Mouse (Mus musculus) adrenal gland, adult (tissue): ENCODE data around the gene Polrmt.

ENCODE experiments used
- DNase-seq, 2 experiments: peaks; one replicate each; pipeline ENCODE4 v3.0.0; 2022 to 2023; ENCODE audit warnings: low spot score in 1 of 2; ENCODE audit not compliant: inconsistent age in 2 of 2

Polrmt gene

GRCm38 (mm10) chr10:79745898-79746773, at the start of gene Polrmt:
Gene Polrmt, minus strand, starts transcription at chr10:79746581.
- DNase-seq: peak; percentile 97 to 98

- DNase-seq: no peak
These were observed 49.5 kb upstream of the Polrmt start for GRCm38 (mm10) chr10:79795905-79796304.

DNA sequence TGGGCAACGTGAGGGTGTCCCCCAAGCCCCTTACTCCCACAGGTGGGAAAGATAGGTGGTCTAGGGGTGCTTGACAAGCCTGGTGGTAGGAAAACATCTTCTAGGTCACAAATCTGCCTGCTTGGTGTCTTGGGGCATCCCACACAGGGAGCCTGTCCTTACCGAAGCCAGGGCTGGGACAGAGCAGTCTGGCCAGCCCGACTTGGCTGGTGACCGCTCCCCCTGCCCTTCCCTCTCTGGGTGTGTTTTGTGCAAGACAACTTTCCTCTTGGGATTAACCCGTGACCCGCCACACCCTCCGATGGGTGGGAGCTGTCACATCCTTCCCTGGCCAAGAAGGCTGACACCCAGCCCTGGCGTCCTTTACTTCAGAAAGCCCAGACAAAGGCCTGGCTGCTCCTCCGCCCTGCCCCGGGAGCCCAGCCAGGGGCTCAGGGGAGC, 48.1 kb upstream of the Polrmt start:
- DNase-seq: peak; percentile 80 to 87

DNA sequence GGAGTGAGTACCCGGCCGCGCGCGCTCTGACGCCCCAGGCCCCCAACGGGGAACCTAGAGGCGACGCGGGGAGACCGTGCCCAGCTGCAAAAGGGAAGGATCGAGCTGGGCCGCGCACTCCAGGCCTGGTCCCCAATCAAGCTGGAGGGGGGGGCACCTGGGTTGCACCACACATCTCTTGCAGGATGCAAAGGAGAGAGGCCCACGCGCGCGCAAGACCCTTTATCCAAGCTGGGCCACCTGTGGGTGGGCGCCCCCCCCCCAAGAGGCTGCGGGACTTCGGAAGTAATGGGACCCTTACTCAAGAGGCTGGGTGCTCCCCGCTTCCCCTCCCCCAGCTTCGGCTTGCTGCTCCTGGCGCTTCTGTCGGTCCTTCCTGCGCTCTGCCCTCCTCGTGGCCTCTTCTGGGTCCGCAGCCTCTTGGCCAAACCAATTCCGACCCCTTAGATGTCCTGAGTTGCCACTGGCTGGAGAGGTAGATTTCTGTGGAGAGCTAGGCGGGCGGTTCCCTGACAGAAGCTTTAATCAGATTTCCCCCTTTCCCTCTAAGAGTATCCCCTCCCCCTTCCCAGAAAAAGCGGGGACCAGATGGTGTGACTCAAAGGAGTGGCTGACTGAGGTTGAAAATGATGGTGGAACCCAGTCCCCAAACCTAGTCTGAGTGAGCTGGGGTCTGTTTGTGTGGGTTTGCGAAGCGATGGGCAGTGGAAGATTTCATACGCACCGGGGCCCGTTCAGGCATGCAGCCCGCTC, 47.5 kb upstream of the Polrmt start:
- peak in 1 of 2 experiments; percentile 80 for DNase-seq

DNA sequence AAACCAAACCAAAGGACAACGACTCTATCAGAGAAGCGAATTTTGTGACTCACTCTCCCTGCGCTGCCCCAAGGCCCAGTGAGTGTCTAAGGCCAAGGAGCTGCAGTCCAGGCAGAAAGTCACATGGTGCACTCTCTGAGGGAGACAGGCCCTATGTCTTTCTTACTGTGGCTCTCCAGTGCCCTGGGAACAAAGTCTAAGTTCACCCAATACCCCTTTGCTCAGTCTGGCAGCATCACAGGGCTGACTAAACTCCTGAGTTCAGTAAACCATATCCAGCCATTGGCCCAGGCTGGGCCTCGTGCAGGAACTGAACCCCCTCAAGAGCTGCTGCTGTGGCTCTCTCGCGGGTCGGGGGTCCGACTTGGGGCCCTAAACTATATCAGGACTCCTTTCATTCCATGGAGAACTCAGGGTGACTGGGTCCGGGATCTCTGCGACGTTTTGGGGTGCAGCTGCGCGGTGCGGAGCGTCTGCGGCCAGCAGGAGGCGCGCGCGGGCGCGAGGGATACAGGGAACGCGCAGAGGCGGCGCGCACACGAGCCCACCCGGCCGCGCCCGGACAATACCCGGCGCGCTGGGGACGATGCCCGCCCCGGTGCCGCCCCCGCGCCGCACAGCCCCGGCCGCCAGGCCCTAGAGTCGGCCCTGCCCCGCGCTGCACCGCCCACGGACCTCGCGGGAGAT, 46.8 kb upstream of the Polrmt start, which contains the start of gene Palm:
TSS of gene Palm (plus strand) at position 522 of the 687 bp plus-strand sequence.
- DNase-seq: peak; percentile 85 to 94

DNA sequence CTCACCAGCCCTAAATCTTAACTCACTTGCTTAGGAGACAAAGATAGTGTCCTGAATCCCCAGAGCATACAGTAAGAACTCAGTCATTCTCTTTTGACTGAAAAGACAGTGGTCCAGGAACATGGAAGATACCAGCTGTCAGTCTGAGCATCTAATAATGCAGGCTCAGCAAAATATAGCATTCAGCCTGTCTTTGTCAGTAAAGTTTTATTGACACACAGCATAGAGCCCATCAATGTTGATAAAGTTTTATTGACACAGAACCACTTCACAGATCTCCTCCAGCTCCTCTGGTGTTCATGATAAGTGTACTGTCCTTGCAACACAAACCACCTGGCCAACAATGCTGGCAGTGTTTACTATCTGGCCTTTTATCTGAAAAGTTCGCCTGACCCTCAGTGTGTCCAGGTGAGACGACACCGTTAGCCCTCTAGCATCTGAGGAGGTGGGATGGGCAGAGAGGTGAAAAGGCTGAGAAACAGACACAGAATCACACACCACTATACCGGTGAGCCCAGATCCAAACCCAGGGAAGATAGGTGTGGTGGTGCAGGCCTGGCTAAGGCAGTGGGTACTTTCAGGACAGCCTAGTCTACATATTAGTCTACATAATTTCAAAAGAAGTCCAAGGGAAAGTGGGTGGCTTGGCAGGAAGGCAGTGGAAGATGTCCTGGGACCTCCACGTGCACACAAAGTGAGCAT, 46.1 kb upstream of the Polrmt start:
- DNase-seq: no peak

DNA sequence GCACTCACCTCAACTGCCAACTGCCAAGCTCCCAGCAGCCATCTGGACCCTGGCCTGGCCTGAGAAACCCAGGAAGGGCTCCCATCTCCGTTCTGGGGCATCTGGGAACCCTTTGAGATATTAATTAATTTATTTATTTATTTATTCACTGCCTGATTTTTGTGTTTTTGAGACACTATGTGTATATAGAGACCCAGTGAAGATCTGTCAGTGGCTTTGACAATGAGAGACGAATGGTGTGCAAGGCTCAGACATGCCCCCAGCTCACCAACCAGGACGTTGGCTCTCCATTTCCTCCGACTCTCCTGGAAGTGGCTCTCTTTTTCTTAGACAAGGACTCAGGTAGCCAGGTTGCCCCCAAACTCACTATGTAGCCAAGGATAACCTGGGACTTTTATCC, 44.5 kb upstream of the Polrmt start, which contains the start of gene Prss57:
TSS of gene Prss57 (minus strand) at position 101 of the 400 bp plus-strand sequence.
- DNase-seq: no peak

DNA sequence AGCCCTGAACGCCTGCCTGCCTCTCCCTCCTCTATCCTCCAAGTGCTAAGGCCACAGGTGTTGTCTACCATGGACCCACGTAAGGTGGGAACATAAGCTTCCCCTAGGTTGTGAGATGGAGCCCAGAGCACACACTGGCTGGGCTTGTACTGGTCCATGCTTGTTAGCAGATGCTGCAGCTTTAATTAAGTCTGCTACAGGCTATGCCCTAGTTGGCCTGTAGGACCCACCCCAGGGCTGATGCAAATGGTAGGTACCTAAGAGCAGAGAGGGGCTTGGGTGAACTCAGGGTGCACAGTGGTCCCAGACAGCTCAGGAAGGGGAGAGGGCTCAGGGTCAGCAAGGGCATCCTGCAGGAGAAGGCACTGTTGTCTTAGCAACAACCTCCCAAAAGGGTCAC, 43.2 kb upstream of the Polrmt start:
- DNase-seq: no peak

- peak; percentile 73 to 93 for DNase-seq
These were observed 42.2 kb upstream of the Polrmt start for GRCm38 (mm10) chr10:79788386-79789158.

GRCm38 (mm10) chr10:79783920-79784800, 37.8 kb upstream of the Polrmt start:
- peak in 1 of 2 experiments; percentile 75 for DNase-seq

DNA sequence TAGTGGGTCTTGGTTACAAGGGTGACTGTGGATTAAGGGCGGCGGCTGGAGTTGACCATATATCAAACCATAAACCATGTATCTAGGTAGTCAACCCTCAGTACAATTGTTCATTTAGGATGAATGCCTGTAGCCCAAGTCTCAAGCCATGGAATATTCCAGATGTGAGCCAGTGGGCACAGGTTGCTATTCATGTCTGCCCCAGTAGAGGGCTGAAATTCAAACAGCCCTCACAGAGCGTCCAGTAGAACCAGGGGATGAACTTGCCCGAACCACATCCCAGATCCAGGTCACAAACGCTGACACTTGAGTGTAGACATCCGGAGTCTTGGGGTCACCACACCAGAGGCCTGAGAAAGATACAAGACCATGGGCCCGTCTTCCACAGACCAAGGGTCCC, 36.7 kb upstream of the Polrmt start:
- peak; percentile 28 to 67 for DNase-seq

DNA sequence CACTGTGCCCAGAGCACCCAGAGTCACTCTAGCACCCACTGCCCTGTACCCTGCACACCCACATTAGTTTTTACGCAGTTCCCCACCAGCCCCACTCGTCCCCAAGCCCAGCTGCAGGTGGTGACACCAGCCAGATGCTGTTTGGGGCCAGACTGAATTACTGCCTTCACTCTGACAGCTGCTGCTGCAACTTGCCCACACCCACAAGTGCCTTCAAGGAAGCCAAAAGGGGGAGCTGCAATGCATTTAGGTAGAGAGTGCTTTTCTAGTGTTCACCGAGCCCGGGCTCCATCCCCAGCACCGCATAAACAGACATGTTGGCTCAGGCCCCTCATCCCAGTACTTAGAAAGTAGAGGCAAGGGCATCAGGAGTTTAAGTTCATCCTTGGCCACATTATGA, 35.6 kb upstream of the Polrmt start:
- peak in 1 of 2 experiments; percentile 22 for DNase-seq

GRCm38 (mm10) chr10:79781139-79781538, 34.8 kb upstream of the Polrmt start:
- peak in 1 of 2 experiments; percentile 47 for DNase-seq

- no peak for DNase-seq
These were observed 34.3 kb upstream of the Polrmt start for GRCm38 (mm10) chr10:79780664-79781015.

GRCm38 (mm10) chr10:79779784-79780663, 33.6 kb upstream of the Polrmt start:
- DNase-seq: peak; percentile 99

GRCm38 (mm10) chr10:79779193-79779592, 32.8 kb upstream of the Polrmt start:
- DNase-seq: peak; percentile 29 to 50

- peak; percentile 81 to 83 for DNase-seq
These were observed 31.6 kb upstream of the Polrmt start for GRCm38 (mm10) chr10:79778006-79778405.

GRCm38 (mm10) chr10:79777103-79777531, 30.7 kb upstream of the Polrmt start, which contains the start of gene Fstl3:
Gene Fstl3, plus strand, starts transcription at chr10:79777272.
- peak; percentile 75 to 85 for DNase-seq
